In genomic region chr1:167523881-167524280, GRCm38 (mm10) we compare ENCODE assay signal across 35 mouse cellular contexts. TPM values are rescaled to one million over a fixed set of nuclear protein-coding genes. Genes with fewer than 3 reads are reported as not detected.
DNase-seq lines count a peak whose midpoint lies in the region; ATAC-seq and TF ChIP-seq lines count a peak whose summit lies in the region.
"Had no signal": no experiment of that assay in that cellular context is flagged by ENCODE, and none has a peak within 500 bp of the region (broad histone marks: within the 10 kb centered on the region; RNA-seq: fewer than 3 reads in every experiment).

No protein-coding gene starts in this region.

- ATAC-seq in heart, embryonic 12.5 days (ENCODE audit: insufficient number of reproducible peaks, low FRiP score) = no peak
- ATAC-seq: forebrain, embryonic 15.5 days; intestine, postnatal 0 days; Patski had no signal

- intact Hi-C loops in gastrocnemius, adult 2 months (cut with DNase I) = no loop called here
- intact Hi-C loops in heart, adult 2 months (cut with DNase I) = loop anchor here (5.0 to 10.0 kb wide), 2 partner anchors 59 to 98 kb away; partner anchors contain the start of gene Lrrc52
- intact Hi-C loops in heart, postnatal 36 days (cut with DNase I) = loop anchor here (5.0 kb wide), 2 partner anchors 98 to 102 kb away; no protein-coding TSS in a partner anchor

- TF ChIP-seq CTCF in gastrocnemius, adult 2 months (IDR thresholded peaks at IDR 0.05) = no peak
- no peak for TF ChIP-seq CTCF in heart, adult 2 months (IDR thresholded peaks at IDR 0.05)

- H3K9ac ChIP-seq in heart, adult 2 months (ENCODE audit: low read depth, low read length) = no peak overlapping the region
- H3K9ac ChIP-seq in heart, embryonic 12.5 days = no peak overlapping the region
- H3K9ac ChIP-seq: embryonic facial prominence, embryonic 13.5 days; forebrain, embryonic 12.5 days; forebrain, embryonic 15.5 days; heart, embryonic 15.5 days; hindbrain, embryonic 12.5 days; hindbrain, embryonic 15.5 days; kidney, embryonic 15.5 days had no signal

- TF ChIP-seq EP300 in heart, adult 2 months (IDR thresholded peaks at IDR 0.05; ENCODE audit: insufficient read depth, low read depth, low read length) = 0 out of 2 replicates have a peak, but pooled peaks have one; percentile 29

- no peak for TF ChIP-seq POLR2A in heart, adult 2 months (IDR thresholded peaks at IDR 0.05; ENCODE audit: insufficient read depth, low read depth, low read length)

- peak; percentile 53 for DNase-seq in gastrocnemius, adult 2 months
- no peak for DNase-seq in gastrocnemius, postnatal 25 days
- DNase-seq in heart, adult 2 months = peak in 1 of 2 experiments; percentile 27
- peak; percentile 55 for DNase-seq in heart, embryonic 10.5 days (ENCODE audit: low spot score)
- DNase-seq in heart, postnatal 36 days = peak; percentile 3 to 15
- no peak for DNase-seq in thymus, postnatal 0 days (ENCODE audit: low spot score)
- no peak for DNase-seq in right cerebral cortex, postnatal 36 days (ENCODE audit: low spot score in 2 of 2)
- DNase-seq: adrenal gland, adult 2 months; adrenal gland, postnatal 14 days; B cell, adult 2 months; cerebellum, adult 11 months; cerebellum, adult 2 months; cerebellum, adult 9-11 months; cerebellum, postnatal 25 days; embryo, embryonic 11 days; gastrocnemius, postnatal 14 days; kidney, adult 2 months had no signal

- peak overlapping the region; percentile 71 for H3K27ac ChIP-seq in gastrocnemius, adult 2 months
- H3K27ac ChIP-seq in heart, adult 2 months = peak overlapping the region; percentile 61
- H3K27ac ChIP-seq in heart, embryonic 12.5 days (ENCODE audit: poor library complexity, severe bottlenecking) = no peak overlapping the region
- no peak overlapping the region for H3K27ac ChIP-seq in heart, embryonic 10.5 days
- H3K27ac ChIP-seq: embryonic facial prominence, embryonic 10.5 days; embryonic facial prominence, embryonic 13.5 days; forebrain, embryonic 12.5 days; forebrain, embryonic 15.5 days; heart, embryonic 15.5 days; hindbrain, embryonic 12.5 days; hindbrain, embryonic 15.5 days; kidney, embryonic 15.5 days had no signal

- WGBS in heart, adult 2 months = 62% methylated on average over 7 of the region's 7 CpGs
- WGBS in heart, embryonic 12.5 days = 78% methylated on average over 7 of the region's 7 CpGs
- 79% methylated on average over 7 of the region's 7 CpGs for WGBS in heart, embryonic 10.5 days

- no peaks in the 10 kb centered on the region for H3K36me3 ChIP-seq in heart, adult 2 months (ENCODE audit: control insufficient read depth, insufficient read depth, low read length)
- H3K36me3 ChIP-seq in heart, embryonic 12.5 days = no peaks in the 10 kb centered on the region
- H3K36me3 ChIP-seq in heart, embryonic 10.5 days = no peaks in the 10 kb centered on the region
- H3K36me3 ChIP-seq: embryonic facial prominence, embryonic 10.5 days; embryonic facial prominence, embryonic 13.5 days; forebrain, embryonic 12.5 days; forebrain, embryonic 15.5 days; G1E; heart, embryonic 15.5 days; hindbrain, embryonic 12.5 days; hindbrain, embryonic 15.5 days; kidney, embryonic 15.5 days had no signal

- H3K27me3 ChIP-seq in heart, adult 2 months (ENCODE audit: control insufficient read depth, insufficient read depth, low read length) = no peaks in the 10 kb centered on the region
- no peaks in the 10 kb centered on the region for H3K27me3 ChIP-seq in heart, embryonic 12.5 days (replicated peaks)
- no peaks in the 10 kb centered on the region for H3K27me3 ChIP-seq in heart, embryonic 10.5 days (ENCODE audit: insufficient read depth, poor library complexity, severe bottlenecking)
- H3K27me3 ChIP-seq: embryonic facial prominence, embryonic 13.5 days; forebrain, embryonic 12.5 days; forebrain, embryonic 15.5 days; heart, embryonic 15.5 days; hindbrain, embryonic 12.5 days; hindbrain, embryonic 15.5 days; kidney, embryonic 15.5 days had no signal

- H3K9me3 ChIP-seq in heart, embryonic 12.5 days (replicated peaks) = no peaks in the 10 kb centered on the region
- H3K9me3 ChIP-seq in heart, embryonic 10.5 days = no peaks in the 10 kb centered on the region
- H3K9me3 ChIP-seq: embryonic facial prominence, embryonic 10.5 days; embryonic facial prominence, embryonic 13.5 days; forebrain, embryonic 12.5 days; forebrain, embryonic 15.5 days; heart, embryonic 15.5 days; hindbrain, embryonic 12.5 days; hindbrain, embryonic 15.5 days; kidney, embryonic 15.5 days had no signal

- no peak overlapping the region for H3K4me2 ChIP-seq in heart, embryonic 12.5 days
- H3K4me2 ChIP-seq: embryonic facial prominence, embryonic 13.5 days; forebrain, embryonic 12.5 days; forebrain, embryonic 15.5 days; heart, embryonic 15.5 days; hindbrain, embryonic 12.5 days; hindbrain, embryonic 15.5 days; kidney, embryonic 15.5 days had no signal

- H3K4me1 ChIP-seq in heart, adult 2 months (ENCODE audit: control insufficient read depth, insufficient read depth, low read length) = peaks cover 3% of the 10 kb centered on the region; the same call in 1 of the 2 replicates
- no peaks in the 10 kb centered on the region for H3K4me1 ChIP-seq in heart, embryonic 12.5 days (replicated peaks)
- no peaks in the 10 kb centered on the region for H3K4me1 ChIP-seq in heart, embryonic 10.5 days
- H3K4me1 ChIP-seq: embryonic facial prominence, embryonic 10.5 days; embryonic facial prominence, embryonic 13.5 days; forebrain, embryonic 12.5 days; forebrain, embryonic 15.5 days; heart, embryonic 15.5 days; hindbrain, embryonic 12.5 days; hindbrain, embryonic 15.5 days; kidney, embryonic 15.5 days had no signal

- peak overlapping the region; percentile 33; the same call in 1 of the 2 replicates for H3K4me3 ChIP-seq in gastrocnemius, adult 2 months
- H3K4me3 ChIP-seq in heart, adult 2 months = no peak overlapping the region
- no peak overlapping the region for H3K4me3 ChIP-seq in heart, embryonic 12.5 days
- no peak overlapping the region for H3K4me3 ChIP-seq in heart, embryonic 10.5 days
- H3K4me3 ChIP-seq: embryonic facial prominence, embryonic 10.5 days; embryonic facial prominence, embryonic 13.5 days; erythroblast, embryonic 14.5 days; forebrain, embryonic 12.5 days; forebrain, embryonic 15.5 days; heart, embryonic 15.5 days; hindbrain, embryonic 12.5 days; hindbrain, embryonic 15.5 days; kidney, embryonic 15.5 days had no signal

- H3K79me2 ChIP-seq in heart, adult 2 months (replicated peaks; ENCODE audit: control insufficient read depth, insufficient read depth, low read length) = no peaks in the 10 kb centered on the region

RNA-seq across cellular contexts. Expression of gene Lrrc52, which starts 57.3 kb away (rescaled TPM):
- total RNA-seq in gastrocnemius, adult 2 months (2021) = 10 to 100 TPM in 1 of 2 experiments, 1 to 10 TPM in 1; 6.5 to 13.1 TPM
- total RNA-seq in gastrocnemius, postnatal 25 days (2021) = 1 to 10 TPM in 1 of 2 experiments, under 1 TPM in 1; 0.32 to 4.2 TPM
- total RNA-seq in heart, adult 2 months (2021) = 1 to 10 TPM; 2.4 to 5.2 TPM
- polyA plus RNA-seq in heart, adult 2 months (2012; rRNA removed) = 0.39 and 1.6 TPM in 2 replicates
- not detected in 2 replicates for polyA plus RNA-seq in heart, embryonic 12.5 days (2016; fragmentation: Nextera tagmentation; extraction: Ambion mirVana)
- 0.19 TPM in 1 of 2 replicates, not detected in the other for polyA plus RNA-seq in heart, embryonic 10.5 days (2016; fragmentation: Nextera tagmentation; extraction: Ambion mirVana)
- 1 to 10 TPM; 1.2 to 1.4 TPM for total RNA-seq in heart, postnatal 36 days (2021)
- 0.12 TPM in 1 of 2 replicates, not detected in the other for polyA plus RNA-seq in thymus, postnatal 0 days (2015; fragmentation: Nextera tagmentation; extraction: Ambion mirVana)
- total RNA-seq: CH12.LX; granulocyte monocyte progenitor cell, adult 5-6 weeks; hematopoietic stem cell, adult 5-6 weeks had no signal
- polyA plus RNA-seq: adrenal gland, adult 2 months; cortical plate, adult 2 months; embryonic facial prominence, embryonic 10.5 days; embryonic facial prominence, embryonic 13.5 days; erythroblast, embryonic 14.5 days; forebrain, embryonic 12.5 days; forebrain, embryonic 15.5 days; G1E; hindbrain, embryonic 12.5 days; hindbrain, embryonic 15.5 days; intestine, embryonic 14.5 days; intestine, postnatal 0 days; kidney, embryonic 15.5 days; Patski had no signal

Comparison
In these comparisons a context has a peak if more than half of its experiments do, and no peak if none do; other contexts are left out.
1. DNase-seq: peak in gastrocnemius, adult 2 months (single experiment), heart, embryonic 10.5 days (single experiment) and heart, postnatal 36 days (2 of 2); none in gastrocnemius, postnatal 25 days (single experiment), thymus, postnatal 0 days (single experiment) and right cerebral cortex, postnatal 36 days (0 of 2).
2. H3K27ac ChIP-seq: peak in gastrocnemius, adult 2 months (single experiment) and heart, adult 2 months (single experiment); none in heart, embryonic 12.5 days (single experiment) and heart, embryonic 10.5 days (single experiment).